Mouse (Mus musculus): Measurements from ENCODE around the gene Pik3cd. TPM values are rescaled to one million over a fixed set of nuclear protein-coding genes. Genes with fewer than 3 reads are reported as not detected.

Gene Pik3cd
- total and polyA plus RNA-seq, 3 experiments, result 57.0 to 95.0 (median 72.1) TPM

DNA sequence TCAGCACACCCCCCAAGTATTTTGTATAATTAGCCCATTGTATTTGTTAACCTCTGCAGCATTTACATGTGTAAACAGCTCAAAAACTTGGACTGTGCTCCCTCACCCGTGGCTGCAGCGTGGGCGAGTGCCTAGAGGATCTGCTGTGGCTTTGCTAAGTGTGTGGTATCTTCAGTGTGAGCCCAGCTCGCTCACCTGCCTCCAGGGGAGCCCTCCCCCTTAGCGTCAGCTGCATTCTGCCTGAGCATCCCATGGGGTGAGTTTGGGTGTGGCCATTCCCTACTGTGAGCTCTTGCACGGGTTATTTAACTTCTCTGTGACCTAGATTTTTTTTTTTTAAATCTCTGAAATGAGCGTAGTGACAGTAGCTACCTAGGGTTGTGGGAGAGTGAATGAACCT is 100.1 kb downstream of the Pik3cd start:
- no peaks in the 10 kb centered on the region for H3K27me3 ChIP-seq (replicated peaks)
- in situ Hi-C loops (cut with MboI; ENCODE audit: low pct_ligation_motif_present, low pct_unique_long_range_greater_than_20kb, low sequenced_read_pairs), result no loop called here
- H3K4me2 ChIP-seq (ENCODE audit: insufficient read depth, low read depth, poor library complexity, severe bottlenecking), result no peak overlapping the region
- H3K36me3 ChIP-seq (replicated peaks in 1 of 2; ENCODE audit: control insufficient read depth in 1 of 2, insufficient read depth in 1 of 2, low read length in 1 of 2), result peaks cover 0 to 16% of the 10 kb centered on the region in 2 experiments
- TF ChIP-seq TCF12 (IDR thresholded peaks at IDR 0.05; ENCODE audit: low read depth, low read length) (no peak), ELF1 (IDR thresholded peaks at IDR 0.05; ENCODE audit: low read depth, low read length) (no peak), JUN (IDR thresholded peaks at IDR 0.05; ENCODE audit: insufficient read depth, low read depth, low read length) (no peak), MAFK (IDR thresholded peaks at IDR 0.05; ENCODE audit: insufficient replicate concordance, low read length) (no peak), JUND (conservative IDR thresholded peaks at IDR 0.05; ENCODE audit: low read depth, low read length) (no peak), ETS1 (conservative IDR thresholded peaks at IDR 0.05; ENCODE audit: low read depth, low read length) (no peak)
- peaks cover 3% of the 10 kb centered on the region; the same call in 1 of the 2 replicates for H3K79me2 ChIP-seq (replicated peaks; ENCODE audit: control insufficient read depth, extremely low read depth, insufficient read depth, poor library complexity, severe bottlenecking)
- peaks cover 0 to 19% of the 10 kb centered on the region in 2 experiments; a peak in 2 of 4 replicates for H3K4me1 ChIP-seq (ENCODE audit: control insufficient read depth in 1 of 2, insufficient read depth in 2 of 2)
- no peaks in the 10 kb centered on the region for H3K9me3 ChIP-seq (replicated peaks; ENCODE audit: low read length)
- no peak overlapping the region for H3K27ac ChIP-seq (ENCODE audit: insufficient read depth, low read depth)
- DNase-seq (ENCODE audit: extremely low read depth), result no peak
- no peak overlapping the region for H3K4me3 ChIP-seq (replicated peaks in 1 of 3; ENCODE audit: low read depth in 2 of 3, low read length in 2 of 3, poor library complexity in 1 of 3)
- dilution Hi-C loops (cut with MboI; ENCODE audit: extremely low pct_ligation_motif_present, extremely low pct_unique_long_range_greater_than_20kb, low sequenced_read_pairs), result no loop called here
- no peak overlapping the region for H3K9ac ChIP-seq (ENCODE audit: insufficient read depth, low read depth)

DNA sequence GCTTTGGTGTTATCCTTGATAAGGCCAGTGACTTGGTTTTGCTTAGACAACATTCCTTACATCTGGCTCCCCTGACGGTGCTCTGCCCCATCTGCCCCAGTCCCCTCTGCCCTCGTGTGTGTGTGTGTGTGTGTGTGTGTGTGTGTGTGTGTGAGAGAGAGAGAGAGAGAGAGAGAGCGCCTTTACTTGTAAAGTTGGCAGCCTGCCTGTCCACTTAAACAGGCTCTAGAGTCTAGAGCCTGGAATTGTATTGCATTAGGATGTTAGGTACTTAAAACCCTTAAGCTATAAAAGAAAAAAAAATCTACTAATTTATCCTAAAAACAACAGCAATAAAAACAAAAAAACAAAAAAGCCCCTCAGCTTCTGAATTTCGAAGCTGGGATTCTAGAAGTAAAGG is 100.9 kb downstream of the Pik3cd start:
- Histone ChIP-seq H3K4me2 (ENCODE audit: insufficient read depth, low read depth, poor library complexity, severe bottlenecking) (no peak overlapping the region), H3K4me1 (ENCODE audit: control insufficient read depth in 1 of 2, insufficient read depth in 2 of 2) (peaks cover 0 to 19% of the 10 kb centered on the region in 2 experiments; a peak in 2 of 4 replicates), H3K27ac (ENCODE audit: insufficient read depth, low read depth) (no peak overlapping the region), H3K9me3 (replicated peaks; ENCODE audit: low read length) (no peaks in the 10 kb centered on the region), H3K27me3 (replicated peaks) (no peaks in the 10 kb centered on the region), H3K9ac (ENCODE audit: insufficient read depth, low read depth) (no peak overlapping the region), H3K79me2 (replicated peaks; ENCODE audit: control insufficient read depth, extremely low read depth, insufficient read depth, poor library complexity, severe bottlenecking) (peaks cover 3% of the 10 kb centered on the region; the same call in 1 of the 2 replicates), H3K4me3 (replicated peaks in 1 of 3; ENCODE audit: low read depth in 2 of 3, low read length in 2 of 3, poor library complexity in 1 of 3) (no peak overlapping the region), H3K36me3 (replicated peaks in 1 of 2; ENCODE audit: control insufficient read depth in 1 of 2, insufficient read depth in 1 of 2, low read length in 1 of 2) (peaks cover 0 to 16% of the 10 kb centered on the region in 2 experiments)
- dilution Hi-C loops (cut with MboI; ENCODE audit: extremely low pct_ligation_motif_present, extremely low pct_unique_long_range_greater_than_20kb, low sequenced_read_pairs), result no loop called here
- in situ Hi-C loops (cut with MboI; ENCODE audit: low pct_ligation_motif_present, low pct_unique_long_range_greater_than_20kb, low sequenced_read_pairs), result no loop called here
- no peak for DNase-seq (ENCODE audit: extremely low read depth)
- TF ChIP-seq CHD1 (IDR thresholded peaks at IDR 0.05; ENCODE audit: low read depth, low read length) (no peak), MEF2A (IDR thresholded peaks at IDR 0.05; ENCODE audit: borderline replicate concordance, low read depth, low read length) (no peak), MYC (IDR thresholded peaks at IDR 0.05; ENCODE audit: low read depth, low read length) (no peak), POLR2AphosphoS2 (IDR thresholded peaks at IDR 0.05; ENCODE audit: low read depth, low read length) (no peak), IRF4 (IDR thresholded peaks at IDR 0.05; ENCODE audit: low read depth, low read length) (no peak), CHD2 (IDR thresholded peaks at IDR 0.05; ENCODE audit: low read length) (no peak), MAFK (IDR thresholded peaks at IDR 0.05; ENCODE audit: insufficient replicate concordance, low read length) (no peak)

GRCm38 (mm10) chr4:149600130-149600529 is 102.2 kb downstream of the Pik3cd start:
- TF ChIP-seq UBTF (IDR thresholded peaks at IDR 0.05; ENCODE audit: low read depth, low read length), result no peak
- no peak for TF ChIP-seq MXI1 (IDR thresholded peaks at IDR 0.05; ENCODE audit: low read depth, low read length)
- TF ChIP-seq TBP (conservative IDR thresholded peaks at IDR 0.05; ENCODE audit: low read depth, low read length), result no peak
- no peak for TF ChIP-seq JUN (IDR thresholded peaks at IDR 0.05; ENCODE audit: insufficient read depth, low read depth, low read length)
- TF ChIP-seq MEF2A (IDR thresholded peaks at IDR 0.05; ENCODE audit: borderline replicate concordance, low read depth, low read length), result no peak
- TF ChIP-seq MYC (IDR thresholded peaks at IDR 0.05; ENCODE audit: low read depth, low read length), result no peak
- no peak for TF ChIP-seq SIN3A (IDR thresholded peaks at IDR 0.05; ENCODE audit: low read length)
- TF ChIP-seq HCFC1 (IDR thresholded peaks at IDR 0.05; ENCODE audit: low read depth, low read length), result no peak
- no peak for TF ChIP-seq IRF4 (IDR thresholded peaks at IDR 0.05; ENCODE audit: low read depth, low read length)
- TF ChIP-seq ZC3H11A (IDR thresholded peaks at IDR 0.05; ENCODE audit: low read depth, low read length), result no peak
- no peak for TF ChIP-seq KAT2A (IDR thresholded peaks at IDR 0.05; ENCODE audit: insufficient replicate concordance, low read length)
- no peak for TF ChIP-seq POLR2AphosphoS2 (IDR thresholded peaks at IDR 0.05; ENCODE audit: low read depth, low read length)
- TF ChIP-seq MAFK (IDR thresholded peaks at IDR 0.05; ENCODE audit: insufficient replicate concordance, low read length), result no peak
- TF ChIP-seq JUND (conservative IDR thresholded peaks at IDR 0.05; ENCODE audit: low read depth, low read length), result no peak
- no peak for TF ChIP-seq CHD2 (IDR thresholded peaks at IDR 0.05; ENCODE audit: low read length)
- Histone ChIP-seq H3K4me1 (ENCODE audit: control insufficient read depth in 1 of 2, insufficient read depth in 2 of 2) (peaks cover 0 to 19% of the 10 kb centered on the region in 2 experiments; a peak in 2 of 4 replicates), H3K9ac (ENCODE audit: insufficient read depth, low read depth) (no peak overlapping the region), H3K36me3 (replicated peaks in 1 of 2; ENCODE audit: control insufficient read depth in 1 of 2, insufficient read depth in 1 of 2, low read length in 1 of 2) (peaks cover 0 to 13% of the 10 kb centered on the region in 2 experiments), H3K4me3 (replicated peaks in 1 of 3; ENCODE audit: low read depth in 2 of 3, low read length in 2 of 3, poor library complexity in 1 of 3) (no peak overlapping the region), H3K4me2 (ENCODE audit: insufficient read depth, low read depth, poor library complexity, severe bottlenecking) (no peak overlapping the region), H3K27ac (ENCODE audit: insufficient read depth, low read depth) (no peak overlapping the region), H3K79me2 (replicated peaks; ENCODE audit: control insufficient read depth, extremely low read depth, insufficient read depth, poor library complexity, severe bottlenecking) (peaks cover 3% of the 10 kb centered on the region; the same call in 1 of the 2 replicates), H3K27me3 (replicated peaks) (no peaks in the 10 kb centered on the region), H3K9me3 (replicated peaks; ENCODE audit: low read length) (no peaks in the 10 kb centered on the region)
- DNase-seq (ENCODE audit: extremely low read depth), result no peak
- in situ Hi-C loops (cut with MboI; ENCODE audit: low pct_ligation_motif_present, low pct_unique_long_range_greater_than_20kb, low sequenced_read_pairs), result no loop called here
- dilution Hi-C loops (cut with MboI; ENCODE audit: extremely low pct_ligation_motif_present, extremely low pct_unique_long_range_greater_than_20kb, low sequenced_read_pairs), result no loop called here
